Mouse (Mus musculus) retina, postnatal 1 day (tissue): Measurements from ENCODE around the gene Dnm3.

Source experiments
- DNase-seq: peaks from one replicate; pipeline ENCODE4 v3.0.0-alpha.2; 2012

Gene Dnm3

DNA sequence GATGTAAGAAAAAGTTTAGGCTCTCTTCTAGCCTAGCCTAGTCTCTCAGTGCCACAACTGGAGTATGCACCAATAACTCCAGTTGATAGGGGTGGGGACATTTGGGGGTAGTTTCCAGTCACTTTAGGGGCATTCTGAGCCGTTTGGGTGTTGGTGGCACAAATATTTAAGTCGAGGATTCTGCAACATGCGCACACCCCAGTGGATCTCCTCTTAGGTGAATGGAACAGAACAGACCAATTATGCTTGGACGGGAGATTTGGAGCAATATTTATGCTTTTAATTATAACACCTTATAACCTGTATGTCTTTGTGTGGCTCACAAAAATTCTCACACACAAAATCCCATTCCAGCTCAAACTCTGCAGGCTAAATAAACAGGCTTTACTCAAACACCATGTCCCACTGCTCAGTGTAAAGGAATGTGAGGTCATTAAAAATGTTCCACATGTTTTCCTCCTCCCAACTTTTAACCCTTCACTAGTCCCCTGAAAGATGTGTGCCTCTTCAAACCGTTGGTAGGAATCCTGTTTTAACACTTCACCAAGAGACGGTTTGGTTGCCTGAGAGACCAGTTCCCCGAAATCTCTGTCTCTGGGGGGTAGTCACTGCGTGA lies 462.5 kb downstream of the Dnm3 start:
- DNase-seq, result no peak

- no peak for DNase-seq
Observed at GRCm38 (mm10) chr1:162013561-162013960, 464.3 kb downstream of the Dnm3 start.

DNA sequence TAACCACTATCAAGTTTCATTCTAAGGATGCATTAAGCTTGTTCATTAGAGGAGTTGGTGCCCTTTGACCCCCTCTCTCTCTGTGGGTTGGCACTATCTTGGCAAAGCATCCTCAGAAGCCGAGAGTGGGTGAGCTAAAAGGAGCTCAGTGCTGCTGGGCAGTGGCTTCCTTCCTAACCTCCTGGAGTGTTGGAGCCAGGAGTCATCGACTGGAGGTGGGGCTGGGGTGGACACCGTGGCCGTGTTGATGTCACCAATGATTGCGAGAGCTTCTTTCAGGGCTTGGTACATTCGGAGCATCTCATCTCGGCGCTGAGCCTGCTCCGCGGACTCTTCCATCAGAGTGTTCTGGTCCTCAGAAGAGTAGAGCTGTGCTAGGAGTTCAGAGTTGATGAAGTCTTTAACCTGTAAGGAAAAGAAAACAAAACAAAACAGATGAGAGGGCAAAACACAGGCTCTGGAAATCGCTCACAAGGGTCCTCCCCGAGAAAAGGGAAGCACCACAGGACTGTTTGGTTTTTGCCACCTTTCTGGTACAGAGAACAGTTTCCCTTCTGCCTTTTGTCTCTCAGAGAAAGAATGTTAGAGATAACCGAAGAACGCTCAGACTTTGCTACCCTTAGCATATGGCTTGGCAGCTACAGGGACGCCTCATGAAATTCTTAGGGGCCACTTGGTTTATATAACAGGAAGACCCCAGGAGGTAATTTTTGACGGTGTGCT lies 466.1 kb downstream of the Dnm3 start:
- no peak for DNase-seq

DNA sequence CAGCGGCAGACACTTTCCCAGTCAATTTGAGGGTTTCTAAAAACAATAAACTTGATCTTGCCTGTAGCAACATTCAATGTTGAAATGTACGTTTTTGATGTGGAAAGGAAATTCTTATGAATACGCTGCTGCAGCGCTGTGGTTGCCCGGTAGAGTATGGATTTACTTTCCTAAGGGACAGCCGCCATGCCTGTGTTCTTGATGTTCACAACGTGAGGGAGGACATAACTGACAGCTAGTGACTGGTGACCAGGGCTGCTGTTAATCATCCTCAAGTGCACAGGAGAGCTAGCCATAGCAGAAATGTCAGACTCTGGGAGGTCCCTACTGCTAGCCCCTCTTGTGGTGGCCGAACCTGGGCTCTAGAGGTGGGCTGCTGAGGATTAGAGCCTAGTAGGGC lies 468.7 kb downstream of the Dnm3 start:
- DNase-seq, result no peak

GRCm38 (mm10) chr1:162008631-162009067 lies 469.2 kb downstream of the Dnm3 start:
- DNase-seq, result no peak

- DNase-seq, result no peak
Observed at GRCm38 (mm10) chr1:162008208-162008607, 469.6 kb downstream of the Dnm3 start.

DNA sequence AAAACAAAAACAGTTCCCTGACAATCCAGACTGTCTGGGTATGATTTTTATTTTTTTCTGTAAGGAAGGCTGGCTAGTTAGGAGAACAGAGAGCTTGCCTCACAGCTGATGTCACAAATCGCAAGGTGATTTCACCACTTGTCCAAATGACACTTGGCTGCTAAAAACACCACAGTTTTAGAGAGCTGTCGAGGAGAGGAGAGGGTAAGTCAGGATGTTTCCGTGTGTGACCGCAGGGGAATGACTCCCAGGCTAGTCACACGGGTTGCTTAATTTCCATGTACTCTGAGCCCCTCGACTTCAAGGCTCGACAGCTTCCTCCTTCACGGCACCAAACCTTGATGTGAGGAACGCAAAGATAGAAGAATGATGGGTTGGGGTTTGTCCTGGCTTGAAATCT lies 471.7 kb downstream of the Dnm3 start:
- DNase-seq, result no peak

DNA sequence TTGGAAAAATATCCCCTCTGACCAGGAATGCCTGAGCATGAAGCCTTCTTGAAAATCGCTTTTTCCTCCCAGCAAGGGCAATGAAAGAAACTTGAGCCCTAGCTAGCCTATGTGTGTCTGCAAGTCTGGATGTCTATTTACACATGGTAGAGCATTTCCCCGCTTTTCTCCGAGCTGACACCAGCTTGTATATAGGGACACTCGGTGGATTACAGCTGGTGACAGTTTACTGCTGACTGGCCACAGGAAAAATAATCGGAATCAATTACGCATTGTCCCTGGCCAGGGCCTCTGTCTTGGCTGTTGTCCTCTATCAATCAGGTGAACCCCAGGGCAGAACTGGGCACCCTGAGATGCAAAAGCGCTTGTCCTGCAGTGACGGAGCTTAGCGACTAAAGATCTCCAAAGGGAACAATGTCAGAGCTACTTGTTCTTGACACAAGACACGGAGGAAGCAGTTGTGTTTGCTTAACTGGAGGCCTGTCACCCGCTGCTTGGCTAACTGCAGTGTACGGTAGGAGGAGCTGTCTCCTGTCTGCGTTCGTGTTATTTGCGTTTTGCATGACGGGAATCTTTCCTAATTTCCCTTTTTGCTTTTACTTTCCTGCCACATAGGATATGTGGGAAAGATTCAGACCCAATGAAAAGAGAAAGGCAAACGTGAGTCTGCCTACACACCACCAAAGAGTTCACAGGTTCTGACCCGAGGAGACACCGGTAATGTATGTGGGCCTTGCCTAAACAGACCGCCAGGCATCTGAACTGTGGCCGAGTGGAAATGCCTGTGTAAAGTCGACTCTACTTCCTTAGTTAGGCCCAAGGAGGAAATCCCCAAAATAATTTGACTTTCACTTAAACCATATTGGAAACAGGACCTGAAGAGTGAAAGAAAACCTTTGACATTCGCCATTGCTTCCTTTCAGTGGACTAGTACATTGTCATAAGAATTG lies 472.7 kb downstream of the Dnm3 start:
- DNase-seq, result peak; percentile 57

DNA sequence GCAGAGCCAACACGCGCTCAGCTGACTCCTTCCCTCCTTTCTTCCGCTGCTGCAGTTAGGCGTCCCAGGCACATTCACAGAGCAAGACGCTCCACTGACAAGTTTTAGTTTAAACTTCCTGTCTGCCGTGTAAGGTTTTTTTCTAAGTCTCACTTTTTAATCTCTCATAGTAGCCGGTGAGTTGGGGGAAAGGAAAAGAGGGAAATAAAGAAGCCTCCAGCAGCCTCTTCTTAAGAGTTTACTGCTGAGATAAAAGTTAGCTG lies 473.4 kb downstream of the Dnm3 start:
- DNase-seq, result peak; percentile 24

GRCm38 (mm10) chr1:162003729-162004517 lies 473.9 kb downstream of the Dnm3 start:
- no peak for DNase-seq

GRCm38 (mm10) chr1:162001328-162001727 lies 476.5 kb downstream of the Dnm3 start:
- no peak for DNase-seq

GRCm38 (mm10) chr1:161999882-162000371 lies 477.9 kb downstream of the Dnm3 start:
- DNase-seq, result peak; percentile 89

GRCm38 (mm10) chr1:161999338-161999737 lies 478.5 kb downstream of the Dnm3 start:
- no peak for DNase-seq

DNA sequence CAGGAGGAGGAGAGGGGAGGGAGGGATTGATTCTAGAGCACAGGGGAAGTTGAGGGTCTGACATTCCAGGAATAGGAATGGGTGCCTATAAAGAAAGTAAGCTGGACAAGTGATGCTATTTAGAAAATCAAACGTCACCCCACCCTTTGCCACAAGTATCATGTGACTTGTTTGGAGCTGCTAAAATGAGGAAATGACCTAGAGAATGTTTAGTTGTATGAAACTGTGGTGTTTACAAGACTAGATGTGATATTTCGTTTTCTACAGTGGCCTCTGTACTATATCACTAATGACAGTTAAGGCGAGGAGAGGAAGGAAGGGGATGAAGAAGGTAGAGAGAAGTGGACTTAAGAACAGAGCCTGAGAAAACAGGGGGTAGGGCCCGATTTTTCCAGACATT lies 479.1 kb downstream of the Dnm3 start:
- no peak for DNase-seq

DNA sequence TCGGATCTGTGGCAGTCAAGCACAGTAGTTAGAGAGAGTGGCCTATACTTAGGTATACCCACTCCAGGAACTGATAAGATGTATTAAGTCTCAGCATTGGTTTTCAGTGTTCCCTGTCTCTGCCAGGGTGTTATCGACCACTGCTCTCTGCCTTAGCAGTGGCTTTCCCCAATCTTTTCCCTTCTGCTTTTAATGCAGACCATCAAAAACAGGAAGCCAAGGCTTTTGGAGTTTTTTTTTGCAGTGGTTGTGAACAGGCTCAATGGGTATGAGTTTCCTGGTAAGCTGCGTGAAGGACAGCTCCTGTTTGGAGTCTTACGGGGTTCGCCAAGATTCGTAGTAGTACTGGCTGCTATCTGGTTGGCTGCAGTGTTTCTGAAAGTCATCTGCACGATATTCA lies 485.4 kb downstream of the Dnm3 start:
- DNase-seq, result no peak

- DNase-seq, result no peak
Observed at GRCm38 (mm10) chr1:161991846-161992245, 486.0 kb downstream of the Dnm3 start.

- DNase-seq, result no peak
Observed at GRCm38 (mm10) chr1:161990684-161991578, 486.9 kb downstream of the Dnm3 start.

GRCm38 (mm10) chr1:161983979-161984566 lies 493.8 kb downstream of the Dnm3 start:
- DNase-seq, result no peak

- DNase-seq, result no peak
Observed at GRCm38 (mm10) chr1:161983451-161983850, 494.4 kb downstream of the Dnm3 start.

DNA sequence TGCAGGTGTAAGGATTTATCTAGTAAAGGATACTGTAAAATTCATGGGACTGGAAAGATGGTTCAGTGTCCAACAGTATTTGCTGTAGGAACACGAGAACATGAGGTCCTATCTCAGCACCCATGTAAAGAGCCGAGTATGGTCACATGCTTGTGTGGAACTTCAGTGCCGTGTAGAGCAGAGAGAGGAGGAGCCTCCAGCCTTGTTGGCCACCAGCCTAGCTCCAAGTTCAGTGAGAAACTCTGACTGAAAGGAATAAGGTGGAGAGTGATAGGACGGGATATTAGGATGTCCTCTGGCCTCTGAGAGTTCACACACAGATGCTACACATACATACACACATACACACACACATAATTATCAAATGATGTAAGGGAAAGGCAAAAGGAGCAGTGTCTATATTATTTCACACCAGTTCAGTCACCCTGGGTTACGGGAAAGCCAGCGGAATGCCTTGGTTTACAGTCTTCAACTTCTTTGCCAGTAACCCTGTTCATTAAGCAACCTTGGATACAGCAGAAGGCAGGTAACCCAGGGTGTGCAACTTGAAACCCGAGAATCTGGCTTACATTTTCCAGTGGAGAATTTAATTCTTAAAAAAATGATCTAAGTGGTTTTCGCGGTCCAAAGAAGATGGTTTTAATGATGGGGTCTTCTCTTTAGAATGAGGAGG lies 497.1 kb downstream of the Dnm3 start:
- no peak for DNase-seq

GRCm38 (mm10) chr1:161980046-161980445 lies 497.8 kb downstream of the Dnm3 start:
- DNase-seq, result no peak
